Mouse (Mus musculus) small intestine, adult 2 months (tissue): Measurements from ENCODE around the gene Tex22.

ENCODE experiments used
- CTCF ChIP-seq: fragments of 200-500 bp; IDR thresholded peaks from 2 replicates; pipeline ENCODE4 v1.5.1; 2012; ENCODE audit warnings: low read depth, mild to moderate bottlenecking, control low read depth, inconsistent platforms, low read length, moderate library complexity, mixed read lengths; ENCODE audit not compliant: insufficient replicate concordance, insufficient read length; ENCODE audit errors: extremely low read depth
- POLR2A ChIP-seq: fragments of 200-500 bp; IDR thresholded peaks from 2 replicates; pipeline ENCODE4 v1.6.1; 2012; ENCODE audit warnings: low read depth, mild to moderate bottlenecking, control low read depth, inconsistent platforms, low read length, moderate library complexity

GRCm38 (mm10) chr12:113042543-113042942 is 31.8 kb upstream of the Tex22 start:
- TF ChIP-seq POLR2A, result no peak
- no peak for TF ChIP-seq CTCF
